Mouse (Mus musculus): ENCODE measurements around the gene Pacsin2. TPM values are rescaled to one million over a fixed set of nuclear protein-coding genes. Genes with fewer than 3 reads are reported as not detected.

Gene Pacsin2
- polyA plus RNA-seq, 1 experiment = 47.6 TPM

- Histone ChIP-seq H3K4me3 (replicated peaks; ENCODE audit: control insufficient read depth, low read depth, low read length) (no peak overlapping the region), H3K27ac (ENCODE audit: control insufficient read depth, insufficient read depth, low read depth, low read length, poor library complexity) (no peak overlapping the region; the same call in 1 of the 2 replicates), H3K4me1 (ENCODE audit: control insufficient read depth, insufficient read depth, low read length) (peaks cover 9% of the 10 kb centered on the region)
- no peak for TF ChIP-seq POLR2A (IDR thresholded peaks at IDR 0.05; ENCODE audit: borderline replicate concordance, control insufficient read depth, low read depth, low read length)
- TF ChIP-seq CTCF (IDR thresholded peaks at IDR 0.05; ENCODE audit: control insufficient read depth, insufficient read depth, low read length) = no peak
- WGBS = 41% methylated on average over 7 of the region's 7 CpGs
Measured at GRCm38 (mm10) chr15:83430419-83430818, 34.0 kb downstream of the Pacsin2 start.

GRCm38 (mm10) chr15:83428586-83428985 lies 35.8 kb downstream of the Pacsin2 start:
- H3K4me3 ChIP-seq (replicated peaks; ENCODE audit: control insufficient read depth, low read depth, low read length) = no peak overlapping the region
- H3K27ac ChIP-seq (ENCODE audit: control insufficient read depth, insufficient read depth, low read depth, low read length, poor library complexity) = no peak overlapping the region
- 61% methylated on average over 1 of the region's 1 CpGs for WGBS
- H3K4me1 ChIP-seq (ENCODE audit: control insufficient read depth, insufficient read depth, low read length) = peaks cover 6% of the 10 kb centered on the region
- TF ChIP-seq POLR2A (IDR thresholded peaks at IDR 0.05; ENCODE audit: borderline replicate concordance, control insufficient read depth, low read depth, low read length) (no peak), CTCF (IDR thresholded peaks at IDR 0.05; ENCODE audit: control insufficient read depth, insufficient read depth, low read length) (no peak)

DNA sequence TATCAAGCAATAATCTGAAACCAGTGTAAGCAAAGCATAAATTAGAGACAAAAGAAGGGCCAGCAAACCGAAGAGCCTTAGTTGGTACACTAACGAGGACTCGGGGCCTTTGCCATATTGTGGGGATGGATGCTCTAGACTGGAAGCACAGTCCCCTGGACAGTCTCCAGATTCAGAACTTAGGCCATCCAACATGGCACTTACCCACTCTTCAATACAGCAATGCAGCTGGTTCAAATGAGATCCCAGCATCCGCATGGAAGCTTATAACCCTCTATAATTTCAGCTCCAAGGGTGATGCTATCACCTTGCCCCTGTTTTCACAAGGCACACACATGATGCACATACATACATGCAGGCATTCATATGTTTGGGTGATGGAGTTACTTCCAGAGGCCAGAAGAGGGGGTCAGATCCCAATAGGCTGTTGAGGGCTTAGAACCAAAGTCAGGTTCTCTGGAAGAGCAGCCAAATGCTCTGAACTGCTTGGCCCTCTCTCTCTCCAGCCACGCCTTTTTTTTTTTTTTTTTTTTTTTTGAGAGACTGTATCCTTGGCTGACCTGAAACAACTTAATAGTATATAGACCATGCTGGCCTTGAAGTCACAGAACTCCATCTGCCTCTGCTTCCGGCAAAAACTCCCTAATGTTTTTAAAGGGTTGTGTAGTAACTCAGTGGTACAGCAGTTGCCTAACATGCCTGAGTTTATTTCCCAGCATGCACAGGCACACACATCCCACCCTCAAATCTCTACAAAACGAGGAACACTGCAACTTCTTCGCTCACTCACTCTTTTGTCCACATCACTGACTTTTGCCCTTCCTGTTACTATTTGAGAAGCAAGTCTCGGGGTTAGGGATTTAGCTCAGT lies 36.9 kb downstream of the Pacsin2 start:
- WGBS = 55% methylated on average over 9 of the region's 9 CpGs
- Histone ChIP-seq H3K4me1 (ENCODE audit: control insufficient read depth, insufficient read depth, low read length) (peaks cover 4% of the 10 kb centered on the region; the same call in 1 of the 2 replicates), H3K4me3 (replicated peaks; ENCODE audit: control insufficient read depth, low read depth, low read length) (no peak overlapping the region), H3K27ac (ENCODE audit: control insufficient read depth, insufficient read depth, low read depth, low read length, poor library complexity) (peak overlapping the region; percentile 24; the same call in 1 of the 2 replicates)
- TF ChIP-seq POLR2A (IDR thresholded peaks at IDR 0.05; ENCODE audit: borderline replicate concordance, control insufficient read depth, low read depth, low read length) (no peak), CTCF (IDR thresholded peaks at IDR 0.05; ENCODE audit: control insufficient read depth, insufficient read depth, low read length) (0 out of 2 replicates have a peak, but pooled peaks have one; percentile 13)

DNA sequence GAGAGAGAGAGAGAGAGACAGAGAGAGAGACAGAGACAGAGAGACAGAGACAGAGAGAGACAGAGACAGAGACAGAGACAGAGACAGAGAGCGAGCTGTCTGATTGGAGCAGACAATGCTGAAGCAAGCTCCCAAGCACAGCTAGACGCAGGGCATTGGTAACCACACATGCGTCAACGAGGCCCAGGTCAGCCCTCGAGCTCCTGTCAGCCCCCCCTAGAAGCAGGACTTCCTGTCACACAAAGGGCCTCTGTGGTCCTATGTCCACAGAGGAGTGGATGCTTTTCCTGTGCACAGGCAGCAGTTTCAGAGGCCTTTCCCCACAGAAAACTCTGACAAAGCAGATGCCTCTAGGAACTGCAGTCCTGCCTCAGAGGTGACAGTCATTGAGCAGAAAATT lies 38.6 kb downstream of the Pacsin2 start:
- TF ChIP-seq POLR2A (IDR thresholded peaks at IDR 0.05; ENCODE audit: borderline replicate concordance, control insufficient read depth, low read depth, low read length) (no peak), CTCF (IDR thresholded peaks at IDR 0.05; ENCODE audit: control insufficient read depth, insufficient read depth, low read length) (no peak)
- Histone ChIP-seq H3K4me1 (ENCODE audit: control insufficient read depth, insufficient read depth, low read length) (peaks cover 3% of the 10 kb centered on the region; the same call in 1 of the 2 replicates), H3K4me3 (replicated peaks; ENCODE audit: control insufficient read depth, low read depth, low read length) (no peak overlapping the region), H3K27ac (ENCODE audit: control insufficient read depth, insufficient read depth, low read depth, low read length, poor library complexity) (peak overlapping the region; percentile 3)
- WGBS = 34% methylated on average over 5 of the region's 5 CpGs

DNA sequence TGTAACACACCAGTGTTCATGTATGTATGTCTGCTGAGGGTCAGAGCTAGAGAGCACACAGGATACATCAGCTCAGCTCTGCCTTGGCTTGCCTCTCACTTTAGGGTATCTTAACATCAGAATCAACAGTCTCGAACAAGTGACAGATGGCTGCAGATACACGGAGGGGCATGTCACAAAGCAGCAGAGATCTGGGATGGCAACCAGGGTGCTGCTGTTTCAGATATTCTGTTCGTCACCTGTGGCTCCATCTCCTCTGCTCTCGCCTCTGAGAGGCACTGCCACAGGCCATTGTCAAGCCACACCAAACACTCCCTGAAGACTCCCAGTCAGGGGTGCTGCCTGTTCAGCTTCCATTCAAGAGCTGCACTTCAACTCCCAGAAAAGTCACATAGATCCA lies 39.1 kb downstream of the Pacsin2 start:
- peak overlapping the region; percentile 3 for H3K27ac ChIP-seq (ENCODE audit: control insufficient read depth, insufficient read depth, low read depth, low read length, poor library complexity)
- peaks cover 3% of the 10 kb centered on the region; the same call in 1 of the 2 replicates for H3K4me1 ChIP-seq (ENCODE audit: control insufficient read depth, insufficient read depth, low read length)
- no peak overlapping the region for H3K4me3 ChIP-seq (replicated peaks; ENCODE audit: control insufficient read depth, low read depth, low read length)
- TF ChIP-seq POLR2A (IDR thresholded peaks at IDR 0.05; ENCODE audit: borderline replicate concordance, control insufficient read depth, low read depth, low read length) (no peak), CTCF (IDR thresholded peaks at IDR 0.05; ENCODE audit: control insufficient read depth, insufficient read depth, low read length) (no peak)
- 56% methylated on average over 4 of the region's 4 CpGs for WGBS

DNA sequence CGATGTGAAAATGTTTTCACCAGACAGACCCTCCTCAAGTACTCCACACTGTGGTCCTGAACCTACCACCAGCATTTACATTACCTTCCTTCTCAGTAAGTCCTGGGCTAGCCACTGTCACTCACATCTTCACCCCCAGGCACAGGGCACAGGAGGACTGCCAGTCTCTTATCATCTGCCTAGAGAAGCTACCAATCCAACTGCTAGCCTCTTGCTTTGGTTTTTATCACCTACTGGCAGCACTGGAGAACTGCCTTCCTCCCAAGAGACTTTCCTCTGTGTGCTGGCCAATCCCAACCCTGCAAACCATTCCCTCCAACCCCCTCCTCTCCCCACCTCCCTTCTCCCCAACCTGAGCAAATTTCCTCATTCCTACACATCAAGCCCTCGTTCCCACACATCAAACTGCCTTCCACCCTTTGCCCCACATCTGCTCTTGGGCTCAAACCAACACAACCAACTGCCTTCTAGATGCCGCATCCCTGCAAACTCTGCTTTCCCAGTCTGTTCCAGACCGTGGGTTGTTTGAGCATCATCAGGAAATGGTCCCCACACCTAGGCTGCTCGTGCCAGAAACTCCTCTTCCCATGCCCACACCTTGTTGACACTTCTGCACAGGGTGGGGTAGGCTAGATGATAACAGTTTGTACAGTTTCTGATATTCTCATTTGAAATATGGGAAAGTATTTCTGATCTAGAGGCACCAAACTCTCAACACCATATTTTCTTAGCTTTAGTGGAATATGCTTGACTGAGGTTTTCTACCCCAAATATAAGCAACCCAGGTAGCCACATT lies 40.6 kb downstream of the Pacsin2 start:
- 60% methylated on average over 5 of the region's 5 CpGs for WGBS
- peak overlapping the region; percentile 7 for H3K4me3 ChIP-seq (replicated peaks; ENCODE audit: control insufficient read depth, low read depth, low read length)
- peaks cover 6% of the 10 kb centered on the region for H3K4me1 ChIP-seq (ENCODE audit: control insufficient read depth, insufficient read depth, low read length)
- peak overlapping the region; percentile 77 for H3K27ac ChIP-seq (ENCODE audit: control insufficient read depth, insufficient read depth, low read depth, low read length, poor library complexity)
- TF ChIP-seq CTCF (IDR thresholded peaks at IDR 0.05; ENCODE audit: control insufficient read depth, insufficient read depth, low read length) = peak; percentile 15; the same call in 1 of the 2 replicates
- no peak for TF ChIP-seq POLR2A (IDR thresholded peaks at IDR 0.05; ENCODE audit: borderline replicate concordance, control insufficient read depth, low read depth, low read length)

- no peak for TF ChIP-seq POLR2A (IDR thresholded peaks at IDR 0.05; ENCODE audit: borderline replicate concordance, control insufficient read depth, low read depth, low read length)
- TF ChIP-seq CTCF (IDR thresholded peaks at IDR 0.05; ENCODE audit: control insufficient read depth, insufficient read depth, low read length) = no peak
- peak overlapping the region; percentile 89 for H3K27ac ChIP-seq (ENCODE audit: control insufficient read depth, insufficient read depth, low read depth, low read length, poor library complexity)
- peaks cover 9% of the 10 kb centered on the region for H3K4me1 ChIP-seq (ENCODE audit: control insufficient read depth, insufficient read depth, low read length)
- 70% methylated on average over 15 of the region's 15 CpGs for WGBS
- peak overlapping the region; percentile 47 for H3K4me3 ChIP-seq (replicated peaks; ENCODE audit: control insufficient read depth, low read depth, low read length)
Measured at GRCm38 (mm10) chr15:83422299-83422981, 42.0 kb downstream of the Pacsin2 start.

Data from bone marrow, adult 2 months (tissue).